Mouse (Mus musculus) neural tube, embryonic 13.5 days (tissue): ENCODE data around the gene Fgf2. TPM values are rescaled to one million over a fixed set of nuclear protein-coding genes. Genes with fewer than 3 reads are reported as not detected.

Source experiments
- ATAC-seq: fragments of 200-750 bp; cut with Nextera tagmentation; 2 replicates; pipeline ENCODE4 v1.8.0; 2017; ENCODE audit warnings: low read depth, mild to moderate bottlenecking, moderate TSS enrichment, moderate library complexity
- H3K27ac ChIP-seq: fragments of 300-500 bp; sonication (generic); replicated peaks from 2 replicates; pipeline ENCODE4 v1.5.1; 2015; ENCODE audit warnings: moderate library complexity, mild to moderate bottlenecking, inconsistent platforms
- H3K27me3 ChIP-seq: fragments of 300-500 bp; sonication (generic); 2 replicates; pipeline ENCODE4 v1.6.1; 2015; ENCODE audit warnings: mild to moderate bottlenecking, inconsistent platforms
- H3K36me3 ChIP-seq: fragments of 300-500 bp; sonication (generic); 2 replicates; pipeline ENCODE4 v1.6.1; 2015; ENCODE audit warnings: mild to moderate bottlenecking, inconsistent platforms
- H3K4me1 ChIP-seq: fragments of 300-500 bp; sonication (generic); replicated peaks from 2 replicates; pipeline ENCODE4 v1.6.1; 2015; ENCODE audit warnings: inconsistent platforms
- H3K4me2 ChIP-seq: fragments of 300-500 bp; sonication (generic); 2 replicates; pipeline ENCODE4 v1.6.1; 2015; ENCODE audit warnings: inconsistent platforms, mild to moderate bottlenecking, moderate library complexity
- H3K4me3 ChIP-seq: fragments of 300-500 bp; sonication (generic); 2 replicates; pipeline ENCODE4 v1.5.1; 2015; ENCODE audit warnings: mild to moderate bottlenecking, inconsistent platforms
- H3K9ac ChIP-seq: fragments of 300-500 bp; sonication (generic); 2 replicates; pipeline ENCODE4 v1.6.1; 2015; ENCODE audit warnings: moderate library complexity, mild to moderate bottlenecking, inconsistent platforms
- H3K9me3 ChIP-seq: fragments of 300-500 bp; sonication (generic); 2 replicates; pipeline ENCODE4 v1.6.1; 2016; ENCODE audit warnings: inconsistent platforms
- WGBS: fragments of 180-500 bp; shearing (Covaris S2); methylation state at CpG from one replicate; pipeline ENCODE4 v1.1.7; 2015; 5-methylcytosine and 5-hydroxymethylcytosine counted together
- polyA plus RNA-seq: library from polyadenylated mRNA; unstranded; fragments of >200 nt; fragmentation: Nextera tagmentation; extraction: Ambion mirVana; gene quantifications from 2 replicates; pipeline ENCODE4 v1.2.1, GENCODE M21; 2015

The Fgf2 gene
- polyA plus RNA-seq, 1 experiment from 2014 or later: 0.88 TPM

GRCm38 (mm10) chr3:37328489-37328888, 19.7 kb upstream of the Fgf2 start:
- no peak overlapping the region for H3K27ac ChIP-seq
- no peak overlapping the region for H3K9ac ChIP-seq
- no peak for ATAC-seq
- 83% methylated on average over 2 of the region's 2 CpGs for WGBS
- no peaks in the 10 kb centered on the region for H3K36me3 ChIP-seq
- no peaks in the 10 kb centered on the region for H3K27me3 ChIP-seq
- H3K9me3 ChIP-seq: no peaks in the 10 kb centered on the region
- H3K4me3 ChIP-seq: no peak overlapping the region
- no peaks in the 10 kb centered on the region for H3K4me1 ChIP-seq
- no peak overlapping the region for H3K4me2 ChIP-seq

- WGBS: 88% methylated on average over 1 of the region's 1 CpGs
- Histone ChIP-seq H3K27ac (no peak overlapping the region), H3K4me3 (no peak overlapping the region), H3K4me1 (no peaks in the 10 kb centered on the region), H3K9me3 (no peaks in the 10 kb centered on the region), H3K4me2 (no peak overlapping the region), H3K9ac (no peak overlapping the region), H3K27me3 (no peaks in the 10 kb centered on the region), H3K36me3 (no peaks in the 10 kb centered on the region)
- ATAC-seq: no peak
Measured at GRCm38 (mm10) chr3:37329963-37330362, 18.2 kb upstream of the Fgf2 start.

GRCm38 (mm10) chr3:37331999-37332449, 16.1 kb upstream of the Fgf2 start:
- Histone ChIP-seq H3K27ac (no peak overlapping the region), H3K27me3 (no peaks in the 10 kb centered on the region), H3K4me1 (no peaks in the 10 kb centered on the region), H3K9me3 (no peaks in the 10 kb centered on the region), H3K4me3 (no peak overlapping the region), H3K36me3 (no peaks in the 10 kb centered on the region), H3K4me2 (no peak overlapping the region), H3K9ac (no peak overlapping the region)
- no peak for ATAC-seq
- 68% methylated on average over 6 of the region's 6 CpGs for WGBS

- 94% methylated on average over 4 of the region's 4 CpGs for WGBS
Measured at GRCm38 (mm10) chr3:37334053-37334452, 14.1 kb upstream of the Fgf2 start.

GRCm38 (mm10) chr3:37341110-37341509, 7.0 kb upstream of the Fgf2 start:
- Histone ChIP-seq H3K36me3 (no peaks in the 10 kb centered on the region), H3K27me3 (peaks cover 5% of the 10 kb centered on the region; the same call in 1 of the 2 replicates), H3K4me1 (no peaks in the 10 kb centered on the region), H3K4me2 (no peak overlapping the region), H3K4me3 (no peak overlapping the region), H3K9me3 (no peaks in the 10 kb centered on the region), H3K27ac (no peak overlapping the region), H3K9ac (no peak overlapping the region)
- 63% methylated on average over 5 of the region's 5 CpGs for WGBS
- ATAC-seq: no peak

More at GRCm38 (mm10) chr3:37334053-37334452, 14.1 kb upstream of the Fgf2 start:
- H3K4me3 ChIP-seq: no peak overlapping the region
- no peaks in the 10 kb centered on the region for H3K36me3 ChIP-seq
- no peak overlapping the region for H3K9ac ChIP-seq
- H3K27me3 ChIP-seq: no peaks in the 10 kb centered on the region
- ATAC-seq: no peak
- no peaks in the 10 kb centered on the region for H3K4me1 ChIP-seq
- no peaks in the 10 kb centered on the region for H3K9me3 ChIP-seq
- no peak overlapping the region for H3K27ac ChIP-seq
- no peak overlapping the region for H3K4me2 ChIP-seq

GRCm38 (mm10) chr3:37342811-37343210, 5.3 kb upstream of the Fgf2 start:
- no peak overlapping the region for H3K4me2 ChIP-seq
- no peak overlapping the region for H3K27ac ChIP-seq
- no peaks in the 10 kb centered on the region for H3K36me3 ChIP-seq
- no peaks in the 10 kb centered on the region for H3K9me3 ChIP-seq
- 75% methylated on average over 5 of the region's 5 CpGs for WGBS
- peaks cover 22% of the 10 kb centered on the region for H3K27me3 ChIP-seq
- H3K9ac ChIP-seq: no peak overlapping the region
- no peak for ATAC-seq
- peaks cover 2% of the 10 kb centered on the region for H3K4me1 ChIP-seq
- H3K4me3 ChIP-seq: no peak overlapping the region

GRCm38 (mm10) chr3:37347671-37348070, 475 bp upstream of the Fgf2 start:
- Histone ChIP-seq H3K36me3 (no peaks in the 10 kb centered on the region), H3K4me2 (peak overlapping the region; percentile 99), H3K27ac (no peak overlapping the region), H3K9ac (no peak overlapping the region), H3K4me3 (peak overlapping the region; percentile 67; the same call in 1 of the 2 replicates), H3K4me1 (peaks cover 16% of the 10 kb centered on the region), H3K27me3 (peaks cover 55% of the 10 kb centered on the region), H3K9me3 (no peaks in the 10 kb centered on the region)
- 32% methylated on average over 9 of the region's 9 CpGs for WGBS
- peak; percentile 26; the same call in 1 of the 2 replicates for ATAC-seq

GRCm38 (mm10) chr3:37349166-37349548, 1.0 kb downstream of the Fgf2 start:
- Histone ChIP-seq H3K27me3 (peaks cover 55% of the 10 kb centered on the region), H3K4me1 (peaks cover 16% of the 10 kb centered on the region), H3K9ac (peak overlapping the region; percentile 74), H3K27ac (no peak overlapping the region), H3K4me3 (peak overlapping the region; percentile 67), H3K9me3 (no peaks in the 10 kb centered on the region), H3K36me3 (no peaks in the 10 kb centered on the region), H3K4me2 (peak overlapping the region; percentile 99)
- 10% methylated on average over 8 of the region's 8 CpGs for WGBS
- ATAC-seq: peak; percentile 28; the same call in 1 of the 2 replicates

- ATAC-seq: no peak
- peaks cover 16% of the 10 kb centered on the region for H3K4me1 ChIP-seq
- H3K4me2 ChIP-seq: no peak overlapping the region
- no peak overlapping the region for H3K9ac ChIP-seq
- 58% methylated on average over 7 of the region's 7 CpGs for WGBS
- no peak overlapping the region for H3K4me3 ChIP-seq
- peaks cover 52% of the 10 kb centered on the region for H3K27me3 ChIP-seq
- no peak overlapping the region for H3K27ac ChIP-seq
- H3K36me3 ChIP-seq: no peaks in the 10 kb centered on the region
- no peaks in the 10 kb centered on the region for H3K9me3 ChIP-seq
Measured at GRCm38 (mm10) chr3:37350386-37350785, 2.2 kb downstream of the Fgf2 start.

- H3K27ac ChIP-seq: no peak overlapping the region
- ATAC-seq: no peak
- WGBS: 87% methylated on average over 10 of the region's 10 CpGs
Measured at GRCm38 (mm10) chr3:37353951-37354481, 5.9 kb downstream of the Fgf2 start.

GRCm38 (mm10) chr3:37354737-37355136, 6.6 kb downstream of the Fgf2 start:
- H3K4me1 ChIP-seq: no peaks in the 10 kb centered on the region
- no peaks in the 10 kb centered on the region for H3K36me3 ChIP-seq
- H3K27ac ChIP-seq: no peak overlapping the region
- H3K4me2 ChIP-seq: no peak overlapping the region
- 82% methylated on average over 1 of the region's 1 CpGs for WGBS
- no peaks in the 10 kb centered on the region for H3K9me3 ChIP-seq
- no peak overlapping the region for H3K4me3 ChIP-seq
- H3K27me3 ChIP-seq: peaks cover 14% of the 10 kb centered on the region
- no peak for ATAC-seq
- H3K9ac ChIP-seq: no peak overlapping the region

More at GRCm38 (mm10) chr3:37353951-37354481, 5.9 kb downstream of the Fgf2 start:
- Histone ChIP-seq H3K4me2 (no peak overlapping the region), H3K36me3 (no peaks in the 10 kb centered on the region), H3K9me3 (no peaks in the 10 kb centered on the region), H3K9ac (no peak overlapping the region), H3K4me1 (peaks cover 1% of the 10 kb centered on the region), H3K27me3 (peaks cover 21% of the 10 kb centered on the region), H3K4me3 (no peak overlapping the region)

- Histone ChIP-seq H3K4me1 (no peaks in the 10 kb centered on the region), H3K36me3 (no peaks in the 10 kb centered on the region), H3K27me3 (no peaks in the 10 kb centered on the region), H3K9me3 (no peaks in the 10 kb centered on the region), H3K9ac (no peak overlapping the region), H3K4me3 (no peak overlapping the region), H3K4me2 (no peak overlapping the region), H3K27ac (no peak overlapping the region)
- WGBS: 79% methylated on average over 9 of the region's 9 CpGs
- ATAC-seq: no peak
Measured at GRCm38 (mm10) chr3:37360729-37361128, 12.6 kb downstream of the Fgf2 start.

- ATAC-seq: no peak
- WGBS: 88% methylated on average over 4 of the region's 4 CpGs
- H3K36me3 ChIP-seq: no peaks in the 10 kb centered on the region
- H3K4me3 ChIP-seq: no peak overlapping the region
- H3K27ac ChIP-seq: no peak overlapping the region
- no peaks in the 10 kb centered on the region for H3K9me3 ChIP-seq
- no peaks in the 10 kb centered on the region for H3K4me1 ChIP-seq
- H3K27me3 ChIP-seq: no peaks in the 10 kb centered on the region
- no peak overlapping the region for H3K4me2 ChIP-seq
- H3K9ac ChIP-seq: no peak overlapping the region
Measured at GRCm38 (mm10) chr3:37365144-37365543, 17.0 kb downstream of the Fgf2 start.
